ENCODE assay signal across 8 mouse cellular contexts in genomic region chr9:31542909-31543690, GRCm38 (mm10).
A peak's percentile ranks its signal among the peaks of the same experiment; 100 is the strongest.
DNase-seq lines count a peak whose midpoint lies in the region; ATAC-seq and TF ChIP-seq lines count a peak whose summit lies in the region.

No protein-coding gene starts in this region.

- peak; percentile 100 for ATAC-seq in megakaryocyte progenitor cell, adult 5-6 weeks (replicated peaks; ENCODE audit: poor library complexity)

- intact Hi-C loops in left cerebral cortex, adult 2 months (cut with DNase I) = loop anchor here (2.0 kb wide), 1 partner anchor 138 kb away; no protein-coding TSS in a partner anchor

- H3K4me3 ChIP-seq in left cerebral cortex, adult 2 months = no peak overlapping the region

- no peak overlapping the region for H3K27ac ChIP-seq in left cerebral cortex, adult 2 months

- peak; percentile 97 for TF ChIP-seq CTCF in left cerebral cortex, adult 2 months (IDR thresholded peaks at IDR 0.05)

- peak; percentile 31 for DNase-seq in T-cell, adult 2 months (ENCODE audit: low spot score)
- DNase-seq in cerebellum, adult 9-10 months = peak; percentile 48
- DNase-seq in frontal cortex, postnatal 10 days (ENCODE audit: low spot score in 2 of 2) = peak; percentile 36 to 82
- DNase-seq in induced T-regulatory cell, adult 2 months (ENCODE audit: low read depth) = peak; percentile 71
- DNase-seq in left cerebral cortex, adult 2 months (ENCODE audit: extremely low spot score in 1 of 2, low spot score in 2 of 2) = peak; percentile 80 to 88
- peak; percentile 94 for DNase-seq in right cerebral cortex, postnatal 4 days
- peak; percentile 71 to 88 for DNase-seq in urinary bladder, postnatal 4 days (ENCODE audit: low spot score in 2 of 2)

Comparison
In these comparisons a context has a peak if more than half of its experiments do, and no peak if none do; other contexts are left out.
1. DNase-seq: peak in every context shown above with its lines; median percentile 94 in right cerebral cortex, postnatal 4 days; 84 in left cerebral cortex, adult 2 months; 80 in urinary bladder, postnatal 4 days; 71 in induced T-regulatory cell, adult 2 months; 59 in frontal cortex, postnatal 10 days; 48 in cerebellum, adult 9-10 months; 31 in T-cell, adult 2 months.